Mouse (Mus musculus) liver, postnatal 0 days (tissue): ENCODE results near the gene Bclaf1.

Experiments used
- CTCF ChIP-seq: sonication (generic); IDR thresholded peaks from 2 replicates; pipeline ENCODE4 v1.5.1; 2016; ENCODE audit warnings: antibody characterized with exemption, low read depth
- EP300 ChIP-seq: IDR thresholded peaks from 2 replicates; pipeline ENCODE4 v1.6.1; 2016; ENCODE audit warnings: antibody characterized with exemption, low read depth, mild to moderate bottlenecking

DNA sequence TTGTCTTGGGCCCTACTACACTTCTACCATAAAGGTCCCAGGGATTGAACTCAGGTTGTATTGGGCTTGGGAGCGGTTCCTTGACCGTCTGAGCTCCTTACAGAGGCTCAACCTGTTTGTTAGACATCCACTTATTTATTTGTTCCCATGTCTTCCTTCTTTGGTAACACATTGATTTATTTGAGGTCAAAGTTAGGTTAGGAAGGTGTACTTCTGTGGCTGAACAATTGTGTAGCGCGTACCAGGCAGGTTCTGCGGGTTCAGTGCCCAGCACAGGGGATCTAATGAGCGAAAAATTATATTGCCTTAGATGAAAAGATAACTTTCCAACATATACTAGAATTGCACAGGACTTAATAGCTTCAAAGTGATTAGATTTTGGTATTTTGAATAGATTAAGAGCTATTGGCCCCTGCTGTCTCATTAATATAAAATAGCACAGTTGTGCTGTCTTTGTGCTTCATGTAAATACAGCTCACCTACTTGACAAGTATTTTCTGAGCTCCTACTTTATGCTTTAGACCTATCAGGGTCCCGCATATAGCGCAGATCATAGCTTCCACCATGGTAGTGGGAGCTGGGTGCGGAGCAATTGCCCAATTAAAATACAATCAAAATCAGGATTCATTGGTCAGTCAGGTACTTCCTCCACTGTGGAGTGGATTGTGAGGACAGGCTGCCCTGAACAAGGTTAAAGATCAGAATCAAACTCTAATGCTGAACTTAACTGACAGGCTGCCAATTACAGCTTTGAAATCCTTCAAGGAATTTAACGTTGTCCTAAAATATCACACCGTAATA is 1.1 kb upstream of the Bclaf1 start:
- TF ChIP-seq CTCF (no peak), EP300 (no peak)
